Mouse (Mus musculus): ENCODE data around the gene Cdc42ep3.

DNA sequence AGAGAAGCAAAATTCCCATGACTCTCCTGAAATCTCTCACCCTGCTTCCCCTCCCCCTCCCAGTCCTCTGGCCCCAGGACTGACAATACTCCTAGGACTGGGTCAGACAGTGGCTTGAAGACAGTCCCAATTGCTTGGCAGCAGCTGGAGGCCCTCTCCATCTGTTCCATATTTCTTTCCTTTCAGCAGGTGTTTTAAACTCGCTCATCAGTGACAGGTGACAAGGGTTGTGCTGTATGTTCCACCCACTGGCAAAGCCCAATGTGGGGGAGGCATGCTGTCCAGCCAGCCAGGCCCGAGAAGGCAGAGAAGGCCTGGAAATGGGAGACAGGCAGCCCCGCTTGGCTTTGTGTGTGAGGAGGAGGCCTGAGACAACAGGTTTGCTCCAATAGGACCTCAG is 17.4 kb downstream of the Cdc42ep3 start:
- TF ChIP-seq CTCF (IDR thresholded peaks at IDR 0.05; ENCODE audit: extremely low read depth, insufficient read depth, low read length): no peak
- TF ChIP-seq POLR2A (IDR thresholded peaks at IDR 0.05; ENCODE audit: extremely low read depth, insufficient read depth, low read length): no peak

All from cortical plate, adult 2 months (tissue).